Mouse (Mus musculus): ENCODE results near the gene Dpm2.

DNA sequence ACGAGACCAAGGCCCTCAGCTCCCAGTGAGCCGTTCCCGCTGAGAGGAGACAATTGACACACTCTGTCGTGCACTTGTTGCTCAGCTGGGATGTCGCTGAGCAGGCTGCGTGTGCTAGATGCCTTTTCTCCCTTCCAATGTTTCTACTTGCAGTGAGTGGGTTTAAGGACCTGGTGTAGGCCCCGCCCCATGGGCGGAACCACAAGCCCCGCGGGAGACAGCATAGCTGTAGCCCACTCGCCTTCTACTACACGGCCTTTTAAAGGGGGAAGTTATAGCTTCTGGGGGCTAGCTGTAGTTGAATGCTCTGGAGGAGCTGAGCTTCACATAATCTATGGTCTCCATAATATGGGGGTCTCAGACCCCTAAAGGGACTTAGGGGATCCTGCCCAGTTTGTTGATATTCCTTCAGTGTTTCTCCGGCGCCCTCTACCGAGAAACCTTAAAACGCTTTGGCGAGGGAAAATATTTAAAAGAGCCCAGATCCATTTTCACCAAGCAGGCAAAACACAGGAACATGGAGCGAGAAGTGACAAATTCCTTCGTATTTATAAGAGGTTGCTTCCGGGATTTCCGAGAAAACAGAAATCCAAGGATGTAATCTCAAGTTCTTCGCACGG is 40.1 kb downstream of the Dpm2 start:
- TF ChIP-seq FLI1 (IDR thresholded peaks at IDR 0.05; ENCODE audit: low read length) (no peak), GATA1 (IDR thresholded peaks at IDR 0.05; ENCODE audit: borderline replicate concordance, low read length) (no peak)
